ENCODE assay signal across 20 mouse cellular contexts in genomic region chr12:3813138-3813537, GRCm38 (mm10). TPM values are rescaled to one million over a fixed set of nuclear protein-coding genes. Genes with fewer than 3 reads are reported as not detected.
DNase-seq lines count a peak whose midpoint lies in the region; ATAC-seq and TF ChIP-seq lines count a peak whose summit lies in the region.
"Had no signal": no experiment of that assay in that cellular context is flagged by ENCODE, and none has a peak within 500 bp of the region (broad histone marks: within the 10 kb centered on the region; RNA-seq: fewer than 3 reads in every experiment).

No protein-coding gene starts in this region.

- peaks cover 9% of the 10 kb centered on the region; the same call in 1 of the 2 replicates for H3K27me3 ChIP-seq in forebrain, embryonic 12.5 days
- H3K27me3 ChIP-seq: embryonic facial prominence, embryonic 13.5 days; embryonic facial prominence, embryonic 15.5 days; forebrain, embryonic 13.5 days; forebrain, embryonic 15.5 days had no signal

- peak; percentile 33 for DNase-seq in gastrocnemius, postnatal 14 days
- no peak for DNase-seq in gastrocnemius, postnatal 36 days
- no peak for DNase-seq in layer of hippocampus, adult 2 months (ENCODE audit: low spot score in 2 of 2)
- no peak for DNase-seq in layer of hippocampus, postnatal 14 days (ENCODE audit: low spot score in 2 of 2)
- DNase-seq: adrenal gland, adult 2 months; adrenal gland, postnatal 10 days; adrenal gland, postnatal 25 days; cerebellum, adult 11 months; cerebellum, adult 8-10 months; cerebellum, adult 9-11 months; cerebellum, postnatal 36 days; embryo, embryonic 11 days; forebrain, postnatal 0 days had no signal

- 89% methylated on average over 8 of the region's 8 CpGs for WGBS in forebrain, embryonic 12.5 days

- no peaks in the 10 kb centered on the region for H3K9me3 ChIP-seq in forebrain, embryonic 12.5 days
- H3K9me3 ChIP-seq: embryonic facial prominence, embryonic 13.5 days; embryonic facial prominence, embryonic 15.5 days; forebrain, embryonic 10.5 days; forebrain, embryonic 13.5 days; forebrain, embryonic 15.5 days had no signal

- no peak for ATAC-seq in forebrain, embryonic 12.5 days (ENCODE audit: low FRiP score)
- ATAC-seq: forebrain, embryonic 13.5 days; forebrain, embryonic 15.5 days; forebrain, postnatal 0 days had no signal

- H3K9ac ChIP-seq in forebrain, embryonic 12.5 days: no peak overlapping the region
- H3K9ac ChIP-seq: embryonic facial prominence, embryonic 13.5 days; embryonic facial prominence, embryonic 15.5 days; forebrain, embryonic 13.5 days; forebrain, embryonic 15.5 days; forebrain, postnatal 0 days had no signal

- H3K36me3 ChIP-seq in forebrain, embryonic 12.5 days (replicated peaks): no peaks in the 10 kb centered on the region
- H3K36me3 ChIP-seq: embryonic facial prominence, embryonic 15.5 days; forebrain, embryonic 10.5 days; forebrain, embryonic 15.5 days had no signal

- H3K4me1 ChIP-seq in forebrain, embryonic 12.5 days: peaks cover 43% of the 10 kb centered on the region

- no peak overlapping the region for H3K4me3 ChIP-seq in layer of hippocampus, adult 2 months
- no peak overlapping the region for H3K4me3 ChIP-seq in forebrain, embryonic 12.5 days (replicated peaks)
- H3K4me3 ChIP-seq: embryonic facial prominence, embryonic 13.5 days; embryonic facial prominence, embryonic 15.5 days; erythroblast, embryonic 14.5 days; forebrain, embryonic 10.5 days; forebrain, embryonic 13.5 days; forebrain, embryonic 15.5 days had no signal

- no peak for TF ChIP-seq CTCF in layer of hippocampus, adult 2 months (conservative IDR thresholded peaks at IDR 0.05)

- H3K27ac ChIP-seq in layer of hippocampus, adult 2 months: peak overlapping the region; percentile 18; the same call in 1 of the 2 replicates
- no peak overlapping the region for H3K27ac ChIP-seq in forebrain, embryonic 12.5 days
- H3K27ac ChIP-seq: embryonic facial prominence, embryonic 15.5 days; forebrain, embryonic 10.5 days; forebrain, embryonic 13.5 days; forebrain, embryonic 15.5 days had no signal

- no peak overlapping the region for H3K4me2 ChIP-seq in forebrain, embryonic 12.5 days
- H3K4me2 ChIP-seq: embryonic facial prominence, embryonic 13.5 days; embryonic facial prominence, embryonic 15.5 days; forebrain, embryonic 13.5 days; forebrain, embryonic 15.5 days had no signal

- intact Hi-C loops in gastrocnemius, postnatal 14 days (cut with DNase I; ENCODE audit: low total_unique reads): no loop called here
- intact Hi-C loops in gastrocnemius, postnatal 36 days (cut with DNase I): no loop called here

RNA-seq across cellular contexts. Expression of gene Dnmt3a, which starts 7.3 kb away (rescaled TPM):
- total RNA-seq in gastrocnemius, postnatal 14 days (2021): 100 to 1,000 TPM; 119 to 137 TPM
- total RNA-seq in gastrocnemius, postnatal 36 days (2021): 10 to 100 TPM; 80.5 to 83.4 TPM
- total RNA-seq in layer of hippocampus, adult 2 months (2021): 10 to 100 TPM; 70.3 to 82.5 TPM
- total RNA-seq in layer of hippocampus, postnatal 14 days (2021): 100 to 1,000 TPM; 272 to 273 TPM
- 139 and 146 TPM in 2 replicates for polyA plus RNA-seq in forebrain, embryonic 12.5 days (2016; fragmentation: Nextera tagmentation; extraction: Ambion mirVana)
